Mouse (Mus musculus) kidney, embryonic 14.5 days (tissue): ENCODE results near the gene Usp37. TPM values are rescaled to one million over a fixed set of nuclear protein-coding genes. Genes with fewer than 3 reads are reported as not detected.

Source experiments
- ATAC-seq: fragments of 200-750 bp; cut with Nextera tagmentation; 2 replicates; pipeline ENCODE4 v1.8.0; 2017; ENCODE audit warnings: moderate number of reproducible peaks, mild to moderate bottlenecking, moderate TSS enrichment, moderate library complexity; ENCODE audit not compliant: low FRiP score, low TSS enrichment
- H3K27ac ChIP-seq: fragments of 300-500 bp; sonication (generic); 2 replicates; pipeline ENCODE4 v1.5.1; 2014; ENCODE audit warnings: low read depth, mild to moderate bottlenecking, low read length, moderate library complexity, mixed read lengths
- H3K27me3 ChIP-seq: fragments of 300-500 bp; sonication (generic); 2 replicates; pipeline ENCODE4 v1.6.1; 2014; ENCODE audit warnings: mild to moderate bottlenecking, low read length; ENCODE audit not compliant: control insufficient read depth, insufficient read depth
- H3K36me3 ChIP-seq: fragments of 300-500 bp; sonication (generic); 2 replicates; pipeline ENCODE4 v1.6.1; 2014; ENCODE audit warnings: low read length, mixed read lengths; ENCODE audit not compliant: control insufficient read depth, insufficient read depth
- H3K4me1 ChIP-seq: fragments of 300-500 bp; sonication (generic); 2 replicates; pipeline ENCODE4 v1.6.1; 2014; ENCODE audit warnings: low read length, mixed read lengths; ENCODE audit not compliant: control insufficient read depth, insufficient read depth
- H3K4me2 ChIP-seq: fragments of 300-500 bp; sonication (generic); replicated peaks from 2 replicates; pipeline ENCODE4 v1.6.1; 2014; ENCODE audit warnings: low read depth, mild to moderate bottlenecking, low read length
- H3K4me3 ChIP-seq: fragments of 300-500 bp; sonication (generic); 2 replicates; pipeline ENCODE4 v1.5.1; 2014; ENCODE audit warnings: mild to moderate bottlenecking, low read length
- H3K9ac ChIP-seq: fragments of 300-500 bp; sonication (generic); 2 replicates; pipeline ENCODE4 v1.6.1; 2014; ENCODE audit warnings: low read depth, mild to moderate bottlenecking, low read length, moderate library complexity
- H3K9me3 ChIP-seq: fragments of 300-500 bp; sonication (generic); 2 replicates; pipeline ENCODE4 v1.6.1; 2016; ENCODE audit warnings: low read length; ENCODE audit not compliant: control insufficient read depth
- WGBS: fragments of 180-500 bp; shearing (Covaris S2); extraction: QIAGEN DNeasy Blood & Tissue Kit; methylation state at CpG from one replicate; pipeline ENCODE4 v1.1.7; 2014; 5-methylcytosine and 5-hydroxymethylcytosine counted together
- polyA plus RNA-seq: library from polyadenylated mRNA; unstranded; fragments of >200 nt; fragmentation: Nextera tagmentation; extraction: Ambion mirVana; gene quantifications from 2 replicates; pipeline ENCODE4 v1.2.1, GENCODE M21; 2014

The Usp37 gene
- polyA plus RNA-seq, 1 experiment from 2014 or later, result 43.9 TPM

- peak; percentile 78 for ATAC-seq
- Histone ChIP-seq H3K27me3 (no peaks in the 10 kb centered on the region), H3K27ac (peak within 1 kb of the TSS; percentile 99), H3K4me1 (peaks cover 27% of the 10 kb centered on the region), H3K4me3 (peak within 1 kb of the TSS; percentile 94), H3K4me2 (peak within 1 kb of the TSS; percentile 99), H3K9me3 (no peaks in the 10 kb centered on the region), H3K9ac (peak within 1 kb of the TSS; percentile 99), H3K36me3 (peaks cover 21% of the 10 kb centered on the region)
- WGBS, result 2% methylated on average over 50 of the region's 51 CpGs
Observed at GRCm38 (mm10) chr1:74390924-74391748, 152.9 kb downstream of the Usp37 start, which contains the start of gene Ctdsp1. Gene Ctdsp1 (plus strand): TSS chr1:74391509.

- WGBS, result 6% methylated on average over 21 of the region's 21 CpGs
- Histone ChIP-seq H3K9me3 (no peaks in the 10 kb centered on the region), H3K4me2 (peak overlapping the region; percentile 99), H3K4me3 (peak overlapping the region; percentile 94), H3K36me3 (peaks cover 21% of the 10 kb centered on the region), H3K9ac (peak overlapping the region; percentile 50; the same call in 1 of the 2 replicates), H3K4me1 (peaks cover 27% of the 10 kb centered on the region), H3K27me3 (no peaks in the 10 kb centered on the region), H3K27ac (peak overlapping the region; percentile 99)
- no peak for ATAC-seq
Observed at GRCm38 (mm10) chr1:74390287-74390906, 153.7 kb downstream of the Usp37 start.

GRCm38 (mm10) chr1:74389831-74390286, 154.2 kb downstream of the Usp37 start:
- Histone ChIP-seq H3K36me3 (peaks cover 15% of the 10 kb centered on the region), H3K9me3 (no peaks in the 10 kb centered on the region), H3K9ac (peak overlapping the region; percentile 50; the same call in 1 of the 2 replicates), H3K4me2 (peak overlapping the region; percentile 99), H3K27ac (peak overlapping the region; percentile 99; the same call in 1 of the 2 replicates), H3K4me1 (peaks cover 27% of the 10 kb centered on the region), H3K27me3 (no peaks in the 10 kb centered on the region), H3K4me3 (peak overlapping the region; percentile 94)
- no peak for ATAC-seq
- 2% methylated on average over 29 of the region's 29 CpGs for WGBS

- H3K9ac ChIP-seq, result no peak overlapping the region
- WGBS, result 76% methylated on average over 7 of the region's 7 CpGs
- no peak overlapping the region for H3K4me2 ChIP-seq
- no peaks in the 10 kb centered on the region for H3K9me3 ChIP-seq
- H3K27ac ChIP-seq, result no peak overlapping the region
- H3K4me1 ChIP-seq, result peaks cover 26% of the 10 kb centered on the region
- H3K36me3 ChIP-seq, result peaks cover 1% of the 10 kb centered on the region
- H3K4me3 ChIP-seq, result no peak overlapping the region
- ATAC-seq, result no peak
- H3K27me3 ChIP-seq, result no peaks in the 10 kb centered on the region
Observed at GRCm38 (mm10) chr1:74388398-74388920, 155.6 kb downstream of the Usp37 start.

GRCm38 (mm10) chr1:74387386-74387988, 156.6 kb downstream of the Usp37 start:
- no peak for ATAC-seq

GRCm38 (mm10) chr1:74386714-74387385, 157.2 kb downstream of the Usp37 start:
- Histone ChIP-seq H3K36me3 (no peaks in the 10 kb centered on the region), H3K9me3 (no peaks in the 10 kb centered on the region), H3K4me2 (peak overlapping the region; percentile 54), H3K4me3 (peak overlapping the region; percentile 46), H3K4me1 (peaks cover 14% of the 10 kb centered on the region), H3K9ac (peak overlapping the region; percentile 64), H3K27me3 (no peaks in the 10 kb centered on the region), H3K27ac (peak overlapping the region; percentile 96)
- peak; percentile 90 for ATAC-seq
- whole genome bisulfite sequencing, result under 1% methylated on average over 25 of the region's 26 CpGs

More at GRCm38 (mm10) chr1:74387386-74387988, 156.6 kb downstream of the Usp37 start:
- Histone ChIP-seq H3K9ac (peak overlapping the region; percentile 64), H3K4me2 (peak overlapping the region; percentile 54), H3K9me3 (no peaks in the 10 kb centered on the region), H3K4me1 (peaks cover 16% of the 10 kb centered on the region), H3K4me3 (peak overlapping the region; percentile 46), H3K27me3 (no peaks in the 10 kb centered on the region), H3K27ac (peak overlapping the region; percentile 96), H3K36me3 (no peaks in the 10 kb centered on the region)
- 53% methylated on average over 15 of the region's 15 CpGs for WGBS

GRCm38 (mm10) chr1:74386363-74386713, 157.7 kb downstream of the Usp37 start:
- ATAC-seq, result no peak
- no peaks in the 10 kb centered on the region for H3K9me3 ChIP-seq
- no peaks in the 10 kb centered on the region for H3K36me3 ChIP-seq
- 41% methylated on average over 7 of the region's 10 CpGs for WGBS
- no peaks in the 10 kb centered on the region for H3K27me3 ChIP-seq
- peak overlapping the region; percentile 54 for H3K4me2 ChIP-seq
- H3K4me1 ChIP-seq, result peaks cover 14% of the 10 kb centered on the region
- H3K9ac ChIP-seq, result peak overlapping the region; percentile 64
- peak overlapping the region; percentile 46 for H3K4me3 ChIP-seq
- H3K27ac ChIP-seq, result peak overlapping the region; percentile 96

GRCm38 (mm10) chr1:74385531-74385930, 158.6 kb downstream of the Usp37 start:
- Histone ChIP-seq H3K9me3 (no peaks in the 10 kb centered on the region), H3K9ac (no peak overlapping the region), H3K4me2 (no peak overlapping the region), H3K27ac (no peak overlapping the region), H3K27me3 (no peaks in the 10 kb centered on the region), H3K36me3 (no peaks in the 10 kb centered on the region), H3K4me3 (no peak overlapping the region), H3K4me1 (peaks cover 9% of the 10 kb centered on the region)
- WGBS, result 86% methylated on average over 8 of the region's 8 CpGs
- ATAC-seq, result no peak
